Mouse (Mus musculus): ENCODE data around the gene Cmah.

The Cmah gene

GRCm38 (mm10) chr13:24526916-24527315 lies 199.7 kb downstream of the Cmah start:
- TF ChIP-seq CTCF (conservative IDR thresholded peaks at IDR 0.05; ENCODE audit: low read length) (no peak), POU5F1 (IDR thresholded peaks at IDR 0.05; ENCODE audit: borderline replicate concordance, low read length) (no peak), NANOG (IDR thresholded peaks at IDR 0.05; ENCODE audit: borderline replicate concordance, low read length) (no peak)
- H3K9me3 ChIP-seq (ENCODE audit: low read length): no peaks in the 10 kb centered on the region
- H3K4me3 ChIP-seq (replicated peaks; ENCODE audit: low read length): no peak overlapping the region
- H3K4me1 ChIP-seq (replicated peaks; ENCODE audit: low read depth, low read length): peaks cover 21% of the 10 kb centered on the region
- no peaks in the 10 kb centered on the region for H3K27me3 ChIP-seq (ENCODE audit: insufficient read depth, low read length)
- H3K36me3 ChIP-seq (ENCODE audit: insufficient read depth, low read length): no peaks in the 10 kb centered on the region

All from E14TG2a.4 (cell line).